Mouse (Mus musculus) midbrain, embryonic 14.5 days (tissue): ENCODE data around the gene Thbs2. TPM values are rescaled to one million over a fixed set of nuclear protein-coding genes. Genes with fewer than 3 reads are reported as not detected.

ENCODE experiments used
- ATAC-seq: fragments of 200-750 bp; cut with Nextera tagmentation; 2 replicates; pipeline ENCODE4 v1.8.0; 2017; ENCODE audit warnings: moderate number of reproducible peaks, moderate library complexity; ENCODE audit not compliant: low FRiP score, low TSS enrichment
- DNase-seq: peaks from one replicate; pipeline ENCODE4 v3.0.0-alpha.2; 2015
- H3K27ac ChIP-seq: fragments of 300-500 bp; sonication (generic); replicated peaks from 2 replicates; pipeline ENCODE4 v1.5.1; 2014; ENCODE audit warnings: mild to moderate bottlenecking, low read depth, low read length, moderate library complexity
- H3K27me3 ChIP-seq: fragments of 300-500 bp; sonication (generic); 2 replicates; pipeline ENCODE4 v1.6.1; 2014; ENCODE audit warnings: low read length, control low read depth, mixed read lengths; ENCODE audit not compliant: control insufficient read depth, insufficient read depth
- H3K36me3 ChIP-seq: fragments of 300-500 bp; sonication (generic); 2 replicates; pipeline ENCODE4 v1.6.1; 2014; ENCODE audit warnings: low read length, control low read depth; ENCODE audit not compliant: control insufficient read depth, insufficient read depth
- H3K4me1 ChIP-seq: fragments of 300-500 bp; sonication (generic); 2 replicates; pipeline ENCODE4 v1.6.1; 2014; ENCODE audit warnings: mild to moderate bottlenecking, antibody characterized with exemption, low read length, control low read depth; ENCODE audit not compliant: control insufficient read depth, insufficient read depth
- H3K4me2 ChIP-seq: fragments of 300-500 bp; sonication (generic); 2 replicates; pipeline ENCODE4 v1.6.1; 2014; ENCODE audit warnings: mild to moderate bottlenecking, low read length, moderate library complexity
- H3K4me3 ChIP-seq: fragments of 300-500 bp; sonication (generic); replicated peaks from 2 replicates; pipeline ENCODE4 v1.5.1; 2014; ENCODE audit warnings: low read depth, low read length
- H3K9ac ChIP-seq: fragments of 300-500 bp; sonication (generic); replicated peaks from 2 replicates; pipeline ENCODE4 v1.6.1; 2014; ENCODE audit warnings: mild to moderate bottlenecking, low read length, moderate library complexity
- H3K9me3 ChIP-seq: fragments of 300-500 bp; sonication (generic); 2 replicates; pipeline ENCODE4 v1.6.1; 2016; ENCODE audit warnings: low read length, control low read depth, mixed read lengths; ENCODE audit not compliant: control insufficient read depth
- WGBS: fragments of 180-500 bp; shearing (Covaris S2); extraction: QIAGEN DNeasy Blood & Tissue Kit; methylation state at CpG from one replicate; pipeline ENCODE4 v1.1.7; 2014; 5-methylcytosine and 5-hydroxymethylcytosine counted together
- polyA plus RNA-seq: library from polyadenylated mRNA; unstranded; fragments of >200 nt; fragmentation: Nextera tagmentation; extraction: Ambion mirVana; gene quantifications from 2 replicates; pipeline ENCODE4 v1.2.1, GENCODE M21; 2014

Thbs2 gene
- polyA plus RNA-seq, 1 experiment from 2014 or later, result 1.7 TPM

- no peaks in the 10 kb centered on the region for H3K4me1 ChIP-seq
- 73% methylated on average over 2 of the region's 2 CpGs for WGBS
- H3K27me3 ChIP-seq, result no peaks in the 10 kb centered on the region
- no peak overlapping the region for H3K4me2 ChIP-seq
- no peak overlapping the region for H3K4me3 ChIP-seq
- H3K9ac ChIP-seq, result no peak overlapping the region
- no peak for ATAC-seq
- no peak overlapping the region for H3K27ac ChIP-seq
- H3K9me3 ChIP-seq, result no peaks in the 10 kb centered on the region
- no peak for DNase-seq
- no peaks in the 10 kb centered on the region for H3K36me3 ChIP-seq
Observed at GRCm38 (mm10) chr17:14666451-14666850, 27.6 kb downstream of the Thbs2 start.

DNA sequence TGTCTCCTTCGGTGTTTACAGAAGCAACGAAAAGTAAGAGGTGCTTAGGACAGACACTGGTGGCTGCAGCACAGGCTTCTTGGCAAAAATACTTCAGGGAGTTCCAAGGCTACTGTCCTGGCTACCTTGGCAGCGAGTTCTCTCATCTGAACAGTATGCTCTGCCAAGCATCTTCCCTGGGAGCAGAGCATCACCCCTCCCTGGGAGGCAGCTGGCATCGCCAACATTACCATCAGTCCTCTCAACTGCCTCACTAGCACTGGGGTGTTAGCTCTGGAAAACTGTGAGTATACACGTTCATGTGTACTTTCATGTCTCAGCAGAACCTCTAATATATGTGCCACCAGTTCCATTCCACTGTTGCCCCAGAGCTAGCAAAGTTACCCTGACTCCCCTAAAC, 30.7 kb downstream of the Thbs2 start:
- no peaks in the 10 kb centered on the region for H3K27me3 ChIP-seq
- no peaks in the 10 kb centered on the region for H3K4me1 ChIP-seq
- H3K4me3 ChIP-seq, result no peak overlapping the region
- WGBS, result 87% methylated on average over 5 of the region's 5 CpGs
- no peaks in the 10 kb centered on the region for H3K9me3 ChIP-seq
- H3K4me2 ChIP-seq, result no peak overlapping the region
- H3K36me3 ChIP-seq, result no peaks in the 10 kb centered on the region
- no peak overlapping the region for H3K27ac ChIP-seq
- no peak for ATAC-seq
- DNase-seq, result no peak
- H3K9ac ChIP-seq, result no peak overlapping the region

GRCm38 (mm10) chr17:14662409-14662808, 31.6 kb downstream of the Thbs2 start:
- ATAC-seq (no peak), DNase-seq (no peak)
- no peaks in the 10 kb centered on the region for H3K4me1 ChIP-seq
- H3K36me3 ChIP-seq, result no peaks in the 10 kb centered on the region
- no peak overlapping the region for H3K4me2 ChIP-seq
- no peaks in the 10 kb centered on the region for H3K27me3 ChIP-seq
- H3K27ac ChIP-seq, result no peak overlapping the region
- WGBS, result 84% methylated on average over 6 of the region's 6 CpGs
- H3K9ac ChIP-seq, result no peak overlapping the region
- H3K9me3 ChIP-seq, result no peaks in the 10 kb centered on the region
- no peak overlapping the region for H3K4me3 ChIP-seq

- Histone ChIP-seq H3K4me2 (no peak overlapping the region), H3K4me1 (no peaks in the 10 kb centered on the region), H3K9me3 (no peaks in the 10 kb centered on the region), H3K27ac (no peak overlapping the region), H3K4me3 (no peak overlapping the region), H3K36me3 (no peaks in the 10 kb centered on the region), H3K9ac (no peak overlapping the region), H3K27me3 (no peaks in the 10 kb centered on the region)
- no peak for ATAC-seq
- 83% methylated on average over 4 of the region's 4 CpGs for WGBS
- DNase-seq, result no peak
Observed at GRCm38 (mm10) chr17:14659746-14660145, 34.3 kb downstream of the Thbs2 start.

GRCm38 (mm10) chr17:14658123-14658522, 35.9 kb downstream of the Thbs2 start:
- H3K27ac ChIP-seq, result no peak overlapping the region
- WGBS, result 89% methylated on average over 2 of the region's 2 CpGs
- no peak for ATAC-seq
- H3K36me3 ChIP-seq, result no peaks in the 10 kb centered on the region
- H3K4me1 ChIP-seq, result no peaks in the 10 kb centered on the region
- no peaks in the 10 kb centered on the region for H3K9me3 ChIP-seq
- H3K4me3 ChIP-seq, result no peak overlapping the region
- DNase-seq, result no peak
- H3K4me2 ChIP-seq, result no peak overlapping the region
- no peak overlapping the region for H3K9ac ChIP-seq
- no peaks in the 10 kb centered on the region for H3K27me3 ChIP-seq

- Histone ChIP-seq H3K27me3 (no peaks in the 10 kb centered on the region), H3K4me3 (no peak overlapping the region), H3K9ac (no peak overlapping the region), H3K4me1 (no peaks in the 10 kb centered on the region), H3K36me3 (no peaks in the 10 kb centered on the region), H3K4me2 (no peak overlapping the region), H3K27ac (no peak overlapping the region), H3K9me3 (no peaks in the 10 kb centered on the region)
- no peak for ATAC-seq
- DNase-seq, result no peak
Observed at GRCm38 (mm10) chr17:14657123-14657522, 36.9 kb downstream of the Thbs2 start.

GRCm38 (mm10) chr17:14654981-14655380, 39.1 kb downstream of the Thbs2 start:
- DNase-seq (no peak), ATAC-seq (no peak)
- Histone ChIP-seq H3K4me1 (no peaks in the 10 kb centered on the region), H3K4me2 (no peak overlapping the region), H3K27me3 (no peaks in the 10 kb centered on the region), H3K9me3 (no peaks in the 10 kb centered on the region), H3K9ac (no peak overlapping the region), H3K27ac (no peak overlapping the region), H3K36me3 (no peaks in the 10 kb centered on the region), H3K4me3 (no peak overlapping the region)
- WGBS, result 83% methylated on average over 3 of the region's 3 CpGs

GRCm38 (mm10) chr17:14652013-14652412, 42.0 kb downstream of the Thbs2 start:
- no peak overlapping the region for H3K4me2 ChIP-seq
- whole genome bisulfite sequencing, result 89% methylated on average over 7 of the region's 7 CpGs
- H3K9me3 ChIP-seq, result no peaks in the 10 kb centered on the region
- ATAC-seq (no peak), DNase-seq (no peak)
- H3K9ac ChIP-seq, result no peak overlapping the region
- H3K27ac ChIP-seq, result no peak overlapping the region
- no peaks in the 10 kb centered on the region for H3K27me3 ChIP-seq
- H3K4me1 ChIP-seq, result no peaks in the 10 kb centered on the region
- no peaks in the 10 kb centered on the region for H3K36me3 ChIP-seq
- H3K4me3 ChIP-seq, result no peak overlapping the region

GRCm38 (mm10) chr17:14647996-14648640, 45.9 kb downstream of the Thbs2 start:
- 84% methylated on average over 4 of the region's 4 CpGs for WGBS
- Histone ChIP-seq H3K4me2 (no peak overlapping the region), H3K27me3 (no peaks in the 10 kb centered on the region), H3K36me3 (no peaks in the 10 kb centered on the region), H3K9ac (no peak overlapping the region), H3K4me1 (no peaks in the 10 kb centered on the region), H3K27ac (no peak overlapping the region), H3K4me3 (no peak overlapping the region), H3K9me3 (no peaks in the 10 kb centered on the region)
- ATAC-seq (no peak), DNase-seq (no peak)
